Mouse (Mus musculus): ENCODE results near the gene Map3k11.
A peak's percentile ranks its signal among the peaks of the same experiment; 100 is the strongest.

Map3k11 gene

GRCm38 (mm10) chr19:5710068-5710467 lies 21.5 kb downstream of the Map3k11 start:
- no peak for DNase-seq (ENCODE audit: low read depth, low spot score)

- DNase-seq (ENCODE audit: low read depth, low spot score) = no peak
Observed at GRCm38 (mm10) chr19:5710581-5710980, 22.0 kb downstream of the Map3k11 start.

DNA sequence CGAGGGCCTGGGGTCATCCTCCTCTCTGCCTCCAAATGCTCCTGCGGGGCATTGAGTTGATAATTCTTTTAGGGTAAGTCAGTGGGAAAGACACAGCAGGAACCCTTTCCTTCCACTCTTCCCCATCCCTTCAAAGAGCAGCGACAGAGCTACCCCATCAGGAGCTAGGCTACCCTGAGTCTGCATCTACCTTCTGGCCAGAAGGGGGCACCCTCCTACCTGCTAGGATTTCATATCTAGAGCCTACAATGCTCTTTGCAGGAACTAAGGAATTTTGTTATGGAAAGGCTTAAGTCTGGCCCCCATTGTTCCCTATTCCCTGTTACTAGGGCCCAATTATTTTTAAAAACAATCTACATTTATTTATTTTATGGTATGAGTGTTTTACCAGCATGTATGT lies 22.7 kb downstream of the Map3k11 start:
- DNase-seq (ENCODE audit: low read depth, low spot score) = peak; percentile 65

GRCm38 (mm10) chr19:5711907-5712460 lies 23.4 kb downstream of the Map3k11 start:
- peak; percentile 44 for DNase-seq (ENCODE audit: low read depth, low spot score)

GRCm38 (mm10) chr19:5713255-5713654 lies 24.7 kb downstream of the Map3k11 start:
- DNase-seq (ENCODE audit: low read depth, low spot score) = no peak

GRCm38 (mm10) chr19:5713730-5714129 lies 25.2 kb downstream of the Map3k11 start:
- peak; percentile 44 for DNase-seq (ENCODE audit: low read depth, low spot score)

GRCm38 (mm10) chr19:5715793-5716688 lies 27.5 kb downstream of the Map3k11 start:
- DNase-seq (ENCODE audit: low read depth, low spot score) = no peak

- DNase-seq (ENCODE audit: low read depth, low spot score) = no peak
Observed at GRCm38 (mm10) chr19:5716955-5717354, 28.4 kb downstream of the Map3k11 start.

DNA sequence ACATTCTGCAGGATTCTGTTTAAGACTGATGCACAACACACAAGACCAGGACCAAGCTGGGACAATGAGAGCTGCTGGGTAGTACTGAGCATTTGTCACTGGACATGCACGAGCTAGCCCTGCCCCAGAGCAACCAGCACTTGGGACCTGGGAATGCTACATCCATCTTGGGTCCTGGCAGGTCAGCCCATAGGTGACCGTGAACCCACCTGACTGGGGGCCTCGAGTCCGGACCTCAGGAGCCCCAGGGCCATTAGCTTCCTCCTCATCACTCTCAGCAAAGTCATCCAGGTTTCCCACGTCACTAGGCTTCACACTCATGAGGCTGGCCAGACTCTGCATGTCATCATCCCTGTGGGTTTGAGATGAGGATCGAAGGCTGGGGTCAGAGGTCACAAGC lies 32.7 kb downstream of the Map3k11 start:
- no peak for DNase-seq (ENCODE audit: low read depth, low spot score)

- DNase-seq (ENCODE audit: low read depth, low spot score) = no peak
Observed at GRCm38 (mm10) chr19:5722848-5723425, 34.4 kb downstream of the Map3k11 start.

GRCm38 (mm10) chr19:5723934-5724548 lies 35.5 kb downstream of the Map3k11 start:
- no peak for DNase-seq (ENCODE audit: low read depth, low spot score)

- peak; percentile 82 for DNase-seq (ENCODE audit: low read depth, low spot score)
Observed at GRCm38 (mm10) chr19:5724549-5724941, 36.0 kb downstream of the Map3k11 start.

DNA sequence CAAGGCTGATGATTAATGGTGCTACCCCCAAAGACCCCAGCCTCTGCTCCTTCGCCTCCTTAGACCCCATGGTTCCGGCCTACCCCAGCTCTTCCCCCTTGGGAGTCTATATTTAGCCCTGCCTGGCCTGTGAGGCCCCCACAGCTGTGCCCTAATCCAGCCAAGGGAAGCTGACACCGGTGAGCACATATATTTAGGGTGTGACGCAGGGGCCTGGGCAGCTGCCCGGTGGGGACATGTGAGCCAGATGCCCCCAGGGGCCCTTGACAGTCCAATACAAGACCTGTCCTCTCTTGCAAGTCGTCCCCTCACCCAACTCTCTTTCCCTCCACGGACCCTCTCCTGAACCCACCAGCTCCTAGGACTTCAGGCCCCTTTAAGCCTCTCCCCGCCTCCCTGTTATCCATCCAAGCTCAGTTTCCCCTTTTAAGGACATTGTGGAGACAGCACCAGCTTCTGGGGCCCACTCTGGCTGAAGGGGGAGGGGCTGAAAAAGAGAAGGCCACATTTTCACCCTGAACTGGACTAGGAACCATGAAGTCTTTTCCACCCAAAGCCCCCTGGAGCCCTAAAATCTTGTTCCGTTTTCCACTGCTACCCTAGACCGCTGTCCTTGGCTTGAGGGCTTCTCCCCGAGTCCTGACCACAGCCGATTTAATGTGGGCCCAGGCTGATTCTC lies 36.6 kb downstream of the Map3k11 start:
- peak; percentile 70 for DNase-seq (ENCODE audit: low read depth, low spot score)

DNA sequence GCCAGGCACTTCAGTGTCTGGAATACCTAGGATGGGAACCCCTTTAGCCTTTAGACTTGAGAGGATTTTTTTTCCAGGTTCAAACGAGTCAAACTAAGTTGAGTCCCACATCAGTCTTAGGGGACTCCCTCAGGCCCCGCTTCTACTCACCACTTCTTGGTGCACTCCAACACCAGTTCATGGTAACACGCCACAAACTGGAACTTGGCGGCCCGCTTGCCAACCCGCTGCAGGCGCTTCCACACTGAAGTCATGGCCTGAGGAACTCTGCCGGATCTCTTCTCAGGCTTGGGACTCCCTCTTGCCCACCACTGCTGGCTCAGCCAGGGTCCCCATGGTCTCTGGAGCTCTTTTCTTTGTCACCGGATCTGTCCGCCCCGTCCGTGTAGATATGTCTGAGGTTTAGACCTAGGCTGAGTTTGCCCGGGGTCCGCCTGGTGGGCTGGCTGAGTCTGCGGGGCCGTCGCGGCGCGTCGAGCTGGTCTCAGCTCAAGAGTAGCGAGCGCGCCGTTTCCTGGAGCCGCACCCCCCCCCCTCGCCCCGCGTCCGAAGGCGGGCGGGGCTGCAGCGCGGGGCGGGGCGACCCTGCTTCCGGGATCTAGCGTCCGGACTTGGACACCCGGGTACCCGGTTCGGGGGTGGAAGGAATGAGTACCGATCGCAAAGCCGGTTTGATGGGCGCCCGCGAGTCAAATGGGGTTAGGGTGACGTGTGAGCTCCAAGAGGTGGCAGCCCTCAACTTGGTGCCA lies 37.4 kb downstream of the Map3k11 start, which contains the start of gene Ehbp1l1:
Ehbp1l1 (minus strand) TSS at position 551 of the 749 bp plus-strand sequence.
- DNase-seq (ENCODE audit: low read depth, low spot score) = peak; percentile 89

DNA sequence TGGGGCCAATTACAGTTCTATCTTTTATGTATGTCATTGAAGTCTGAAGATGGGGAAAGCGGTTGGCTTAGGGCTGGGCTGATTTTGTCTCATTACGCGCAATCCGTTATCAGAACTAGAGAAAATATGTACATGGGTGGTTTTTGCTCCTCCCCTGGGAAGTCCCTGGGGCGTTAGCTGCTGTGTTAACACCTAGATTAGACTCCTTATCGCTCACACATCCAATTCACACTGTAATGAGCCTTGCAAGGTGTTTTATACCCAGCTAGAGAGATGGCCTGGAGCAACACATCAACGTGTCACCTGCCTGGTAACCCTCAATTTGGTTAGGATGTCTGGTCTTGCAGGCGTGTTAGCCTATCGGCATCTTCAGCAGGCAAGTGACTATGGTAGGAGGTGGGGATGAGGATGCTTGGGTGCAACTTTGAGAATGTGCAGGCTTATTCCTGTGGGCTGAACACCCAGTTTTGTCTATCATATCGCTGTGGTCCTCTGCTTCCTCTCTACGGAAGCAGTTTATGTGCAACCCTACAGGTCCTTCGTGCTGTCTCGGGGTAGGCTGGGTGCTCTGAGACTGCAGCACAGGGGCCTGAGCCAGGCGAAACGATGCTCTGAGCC lies 38.5 kb downstream of the Map3k11 start:
- DNase-seq (ENCODE audit: low read depth, low spot score) = peak; percentile 74

- peak; percentile 84 for DNase-seq (ENCODE audit: low read depth, low spot score)
Observed at GRCm38 (mm10) chr19:5727701-5728100, 39.2 kb downstream of the Map3k11 start.

- DNase-seq (ENCODE audit: low read depth, low spot score) = no peak
Observed at GRCm38 (mm10) chr19:5728631-5729443, 40.3 kb downstream of the Map3k11 start.

- peak; percentile 89 for DNase-seq (ENCODE audit: low read depth, low spot score)
Observed at GRCm38 (mm10) chr19:5729444-5729815, 40.9 kb downstream of the Map3k11 start, which contains the start of gene Fam89b. TSS of gene Fam89b (minus strand) at chr19:5729653.
